Mouse (Mus musculus): Measurements from ENCODE around the gene Ppih.

The Ppih gene

GRCm38 (mm10) chr4:119320131-119320830 lies at the start of gene Ppih:
Gene Ppih, minus strand, starts transcription at chr4:119320546.
- peak; percentile 94 to 95 for DNase-seq (ENCODE audit: low spot score in 2 of 2)

GRCm38 (mm10) chr4:119369460-119369859 lies 49.1 kb upstream of the Ppih start:
- DNase-seq (ENCODE audit: low spot score in 2 of 2), result no peak

GRCm38 (mm10) chr4:119366758-119367526 lies 46.6 kb upstream of the Ppih start:
- no peak for DNase-seq (ENCODE audit: low spot score in 2 of 2)

- DNase-seq (ENCODE audit: low spot score in 2 of 2), result no peak
Measured at GRCm38 (mm10) chr4:119362231-119362630, 41.9 kb upstream of the Ppih start.

GRCm38 (mm10) chr4:119359196-119359971 lies 39.0 kb upstream of the Ppih start:
- no peak for DNase-seq (ENCODE audit: low spot score in 2 of 2)

GRCm38 (mm10) chr4:119345508-119345907 lies 25.2 kb upstream of the Ppih start:
- DNase-seq (ENCODE audit: low spot score in 2 of 2), result no peak

- DNase-seq (ENCODE audit: low spot score in 2 of 2), result peak in 1 of 2 experiments; percentile 2
Measured at GRCm38 (mm10) chr4:119338861-119339361, 18.6 kb upstream of the Ppih start.

- no peak for DNase-seq (ENCODE audit: low spot score in 2 of 2)
Measured at GRCm38 (mm10) chr4:119338422-119338821, 18.1 kb upstream of the Ppih start.

- DNase-seq (ENCODE audit: low spot score in 2 of 2), result no peak
Measured at GRCm38 (mm10) chr4:119333487-119333886, 13.1 kb upstream of the Ppih start.

- peak in 1 of 2 experiments; percentile 8 for DNase-seq (ENCODE audit: low spot score in 2 of 2)
Measured at GRCm38 (mm10) chr4:119320896-119321550, 677 bp upstream of the Ppih start.

GRCm38 (mm10) chr4:119313756-119314155 lies 6.6 kb downstream of the Ppih start:
- no peak for DNase-seq (ENCODE audit: low spot score in 2 of 2)

- DNase-seq (ENCODE audit: low spot score in 2 of 2), result no peak
Measured at GRCm38 (mm10) chr4:119305418-119305817, 14.9 kb downstream of the Ppih start.

- no peak for DNase-seq (ENCODE audit: low spot score in 2 of 2)
Measured at GRCm38 (mm10) chr4:119303291-119303690, 17.1 kb downstream of the Ppih start.

GRCm38 (mm10) chr4:119301777-119302176 lies 18.6 kb downstream of the Ppih start:
- DNase-seq (ENCODE audit: low spot score in 2 of 2), result no peak

GRCm38 (mm10) chr4:119300761-119301160 lies 19.6 kb downstream of the Ppih start:
- DNase-seq (ENCODE audit: low spot score in 2 of 2), result no peak

GRCm38 (mm10) chr4:119297361-119297760 lies 23.0 kb downstream of the Ppih start:
- no peak for DNase-seq (ENCODE audit: low spot score in 2 of 2)

- no peak for DNase-seq (ENCODE audit: low spot score in 2 of 2)
Measured at GRCm38 (mm10) chr4:119295134-119295453, 25.3 kb downstream of the Ppih start.

- DNase-seq (ENCODE audit: low spot score in 2 of 2), result peak; percentile 99 to 100
Measured at GRCm38 (mm10) chr4:119294415-119295133, 25.8 kb downstream of the Ppih start, which contains the start of gene Ybx1. Gene Ybx1, minus strand, starts transcription at chr4:119294604.

GRCm38 (mm10) chr4:119293574-119294258 lies 26.6 kb downstream of the Ppih start:
- DNase-seq (ENCODE audit: low spot score in 2 of 2), result peak; percentile 7 to 31
